ENCODE assay signal across 8 mouse cellular contexts in genomic region chr6:29860238-29860637, GRCm38 (mm10). TPM values are rescaled to one million over a fixed set of nuclear protein-coding genes. Genes with fewer than 3 reads are reported as not detected.
A peak's percentile ranks its signal among the peaks of the same experiment; 100 is the strongest.
DNase-seq lines count a peak whose midpoint lies in the region; ATAC-seq and TF ChIP-seq lines count a peak whose summit lies in the region.

No protein-coding gene starts in this region.

- 77% methylated on average over 3 of the region's 3 CpGs for WGBS in forebrain, postnatal 0 days
- WGBS in forebrain, embryonic 11.5 days: 87% methylated on average over 3 of the region's 3 CpGs
- WGBS in liver, embryonic 12.5 days (ENCODE audit: insufficient replicate concordance): 78% methylated on average over 3 of the region's 3 CpGs
- 85% methylated on average over 3 of the region's 3 CpGs for WGBS in stomach, postnatal 0 days

- H3K27me3 ChIP-seq in forebrain, postnatal 0 days (ENCODE audit: insufficient read depth, low read length): no peaks in the 10 kb centered on the region
- H3K27me3 ChIP-seq in forebrain, embryonic 11.5 days (ENCODE audit: control insufficient read depth, insufficient read depth, low read length): no peaks in the 10 kb centered on the region
- H3K27me3 ChIP-seq in E14TG2a.4 (ENCODE audit: insufficient read depth, low read length): no peaks in the 10 kb centered on the region
- H3K27me3 ChIP-seq in liver, embryonic 12.5 days (replicated peaks): no peaks in the 10 kb centered on the region
- no peaks in the 10 kb centered on the region for H3K27me3 ChIP-seq in stomach, postnatal 0 days (ENCODE audit: control insufficient read depth, insufficient read depth, low read length)

- no peaks in the 10 kb centered on the region for H3K4me1 ChIP-seq in forebrain, postnatal 0 days (ENCODE audit: insufficient read depth)
- H3K4me1 ChIP-seq in forebrain, embryonic 11.5 days (replicated peaks; ENCODE audit: control insufficient read depth, insufficient read depth, low read length): no peaks in the 10 kb centered on the region
- H3K4me1 ChIP-seq in E14TG2a.4 (replicated peaks; ENCODE audit: low read depth, low read length): peaks cover 14% of the 10 kb centered on the region
- H3K4me1 ChIP-seq in liver, embryonic 12.5 days: peaks cover 47% of the 10 kb centered on the region
- no peaks in the 10 kb centered on the region for H3K4me1 ChIP-seq in stomach, postnatal 0 days (replicated peaks; ENCODE audit: control insufficient read depth, insufficient read depth)

- H3K4me2 ChIP-seq in forebrain, postnatal 0 days (ENCODE audit: low read depth): no peak overlapping the region
- H3K4me2 ChIP-seq in forebrain, embryonic 11.5 days (ENCODE audit: low read depth, low read length, severe bottlenecking): no peak overlapping the region
- no peak overlapping the region for H3K4me2 ChIP-seq in liver, embryonic 12.5 days
- H3K4me2 ChIP-seq in stomach, postnatal 0 days (replicated peaks; ENCODE audit: low read depth): no peak overlapping the region

- no peaks in the 10 kb centered on the region for H3K9me3 ChIP-seq in forebrain, postnatal 0 days (ENCODE audit: low read length)
- H3K9me3 ChIP-seq in forebrain, embryonic 11.5 days (ENCODE audit: control insufficient read depth, low read length): no peaks in the 10 kb centered on the region; the same call in 1 of the 2 replicates
- H3K9me3 ChIP-seq in E14TG2a.4 (ENCODE audit: low read length): peaks cover 7% of the 10 kb centered on the region; the same call in 1 of the 2 replicates
- H3K9me3 ChIP-seq in liver, embryonic 12.5 days (replicated peaks): 0 out of 2 replicates have a peak, but pooled peaks cover 6% of the 10 kb centered on the region
- H3K9me3 ChIP-seq in stomach, postnatal 0 days (ENCODE audit: control insufficient read depth, low read length): no peaks in the 10 kb centered on the region

- DNase-seq in forebrain, postnatal 0 days: no peak
- DNase-seq in forebrain, embryonic 11.5 days (ENCODE audit: low spot score): no peak
- no peak for DNase-seq in stomach, postnatal 0 days (ENCODE audit: low spot score)
- no peak for DNase-seq in gastrocnemius, postnatal 36 days
- no peak for DNase-seq in gastrocnemius, postnatal 14 days

- peak; percentile 45 for TF ChIP-seq CTCF in forebrain, postnatal 0 days (IDR thresholded peaks at IDR 0.05; ENCODE audit: low read depth)
- peak; percentile 82 for TF ChIP-seq CTCF in E14TG2a.4 (conservative IDR thresholded peaks at IDR 0.05; ENCODE audit: low read length)
- peak; percentile 74 for TF ChIP-seq CTCF in stomach, postnatal 0 days (IDR thresholded peaks at IDR 0.05; ENCODE audit: low read depth)

- H3K27ac ChIP-seq in forebrain, postnatal 0 days (ENCODE audit: low read depth, low read length): no peak overlapping the region
- H3K27ac ChIP-seq in forebrain, embryonic 11.5 days (ENCODE audit: low read depth, low read length): no peak overlapping the region
- peak overlapping the region; percentile 84; the same call in 1 of the 2 replicates for H3K27ac ChIP-seq in liver, embryonic 12.5 days
- no peak overlapping the region for H3K27ac ChIP-seq in stomach, postnatal 0 days (replicated peaks)

- no peaks in the 10 kb centered on the region for H3K36me3 ChIP-seq in forebrain, postnatal 0 days (ENCODE audit: insufficient read depth)
- H3K36me3 ChIP-seq in forebrain, embryonic 11.5 days (ENCODE audit: control insufficient read depth, insufficient read depth, low read length): no peaks in the 10 kb centered on the region
- H3K36me3 ChIP-seq in E14TG2a.4 (ENCODE audit: insufficient read depth, low read length): 0 out of 2 replicates have a peak, but pooled peaks cover 2% of the 10 kb centered on the region
- peaks cover 8% of the 10 kb centered on the region for H3K36me3 ChIP-seq in liver, embryonic 12.5 days
- no peaks in the 10 kb centered on the region for H3K36me3 ChIP-seq in stomach, postnatal 0 days (ENCODE audit: control insufficient read depth, insufficient read depth, low read length)

- no peak for TF ChIP-seq EP300 in stomach, postnatal 0 days (optimal IDR thresholded peaks at IDR 0.05)

- ATAC-seq in forebrain, postnatal 0 days: no peak
- ATAC-seq in forebrain, embryonic 11.5 days (replicated peaks; ENCODE audit: low FRiP score): no peak; the same call in 1 of the 2 replicates
- ATAC-seq in erythroid progenitor cell, adult 5-6 weeks (replicated peaks; ENCODE audit: low FRiP score, poor library complexity, severe bottlenecking): peak; percentile 82
- peak; percentile 79 for ATAC-seq in liver, embryonic 12.5 days
- peak; percentile 83 for ATAC-seq in stomach, postnatal 0 days (ENCODE audit: low FRiP score, low TSS enrichment)

- intact Hi-C loops in gastrocnemius, postnatal 36 days (cut with DNase I): no loop called here
- intact Hi-C loops in gastrocnemius, postnatal 14 days (cut with DNase I; ENCODE audit: low total_unique reads): no loop called here

- no peak overlapping the region for H3K9ac ChIP-seq in forebrain, postnatal 0 days
- no peak overlapping the region for H3K9ac ChIP-seq in forebrain, embryonic 11.5 days (ENCODE audit: low read length)
- H3K9ac ChIP-seq in liver, embryonic 12.5 days: no peak overlapping the region
- no peak overlapping the region for H3K9ac ChIP-seq in stomach, postnatal 0 days (ENCODE audit: low read length)

- H3K4me3 ChIP-seq in forebrain, postnatal 0 days (ENCODE audit: low read depth, low read length): no peak overlapping the region
- H3K4me3 ChIP-seq in forebrain, embryonic 11.5 days (ENCODE audit: low read depth, low read length): no peak overlapping the region
- no peak overlapping the region for H3K4me3 ChIP-seq in E14TG2a.4 (replicated peaks; ENCODE audit: low read length)
- no peak overlapping the region for H3K4me3 ChIP-seq in liver, embryonic 12.5 days
- H3K4me3 ChIP-seq in stomach, postnatal 0 days (ENCODE audit: low read depth, low read length): no peak overlapping the region

RNA-seq across cellular contexts. Expression of gene Strip2, which starts 56.6 kb away (rescaled TPM):
- total RNA-seq in forebrain, postnatal 0 days (2014; rRNA removed): 9.5 and 14.4 TPM in 2 replicates
- polyA plus RNA-seq in forebrain, postnatal 0 days (2015; fragmentation: Nextera tagmentation; extraction: Ambion mirVana): 4.0 and 5.2 TPM in 2 replicates
- polyA plus RNA-seq in forebrain, embryonic 11.5 days (2014; fragmentation: Nextera tagmentation; extraction: Ambion mirVana): 0.48 and 0.77 TPM in 2 replicates
- total RNA-seq in erythroid progenitor cell, adult 5-6 weeks (2015; ENCODE audit: low replicate concordance): 4.6 and 5.4 TPM in 2 replicates
- 7.1 and 10.4 TPM in 2 replicates for total RNA-seq in erythroid progenitor cell, adult 5-6 weeks (2017; ENCODE audit: low replicate concordance)
- polyA plus RNA-seq in liver, embryonic 12.5 days (2016; fragmentation: Nextera tagmentation; extraction: Ambion mirVana): 0.54 and 0.72 TPM in 2 replicates
- polyA plus RNA-seq in stomach, postnatal 0 days (2015; fragmentation: Nextera tagmentation; extraction: Ambion mirVana): 0.13 and 0.16 TPM in 2 replicates
- total RNA-seq in gastrocnemius, postnatal 36 days (2021): 1 to 10 TPM in 1 of 2 experiments, under 1 TPM in 1; 0.89 to 1.0 TPM
- total RNA-seq in gastrocnemius, postnatal 14 days (2021): 1 to 10 TPM; 2.0 to 2.3 TPM

Comparison
In these comparisons a context has a peak if more than half of its experiments do, and no peak if none do; other contexts are left out.
1. ATAC-seq: peak in erythroid progenitor cell, adult 5-6 weeks (single experiment), liver, embryonic 12.5 days (single experiment) and stomach, postnatal 0 days (single experiment); none in forebrain, postnatal 0 days (single experiment) and forebrain, embryonic 11.5 days (single experiment).
2. Peak in every context shown above with its lines, with median percentiles within 50 percentile points of each other: CTCF ChIP-seq.